Comparison of ENCODE assay signal across 7 mouse cellular contexts in genomic region chr11:6267320-6268254, GRCm38 (mm10). TPM values are rescaled to one million over a fixed set of nuclear protein-coding genes. Genes with fewer than 3 reads are reported as not detected.
DNase-seq lines count a peak whose midpoint lies in the region; ATAC-seq lines count a peak whose summit lies in the region.

Gene Ddx56 (minus strand): TSS chr11:6267772.

- DNase-seq in adrenal gland, postnatal 25 days: peak; percentile 89
- peak; percentile 99 for DNase-seq in heart, adult 11 months
- peak; percentile 91 for DNase-seq in kidney, adult 18-20 months
- peak; percentile 90 for DNase-seq in limb, embryonic 11.5 days (ENCODE audit: low spot score)
- peak; percentile 98 for DNase-seq in midbrain, embryonic 14.5 days
- DNase-seq in spleen, adult 18-20 months: peak; percentile 79 to 81

- H3K9ac ChIP-seq in embryonic facial prominence, embryonic 12.5 days: peak within 1 kb of the TSS; percentile 85
- peak within 1 kb of the TSS; percentile 81 for H3K9ac ChIP-seq in limb, embryonic 11.5 days (ENCODE audit: low read length)
- peak within 1 kb of the TSS; percentile 75 for H3K9ac ChIP-seq in midbrain, embryonic 14.5 days (replicated peaks; ENCODE audit: low read length)

- 2% methylated on average over 50 of the region's 50 CpGs for WGBS in embryonic facial prominence, embryonic 12.5 days
- 2% methylated on average over 50 of the region's 50 CpGs for WGBS in limb, embryonic 11.5 days
- 2% methylated on average over 50 of the region's 50 CpGs for WGBS in midbrain, embryonic 14.5 days

- H3K4me2 ChIP-seq in embryonic facial prominence, embryonic 12.5 days (replicated peaks): peak within 1 kb of the TSS; percentile 64
- peak within 1 kb of the TSS; percentile 94 for H3K4me2 ChIP-seq in limb, embryonic 11.5 days (ENCODE audit: low read depth, severe bottlenecking)
- H3K4me2 ChIP-seq in midbrain, embryonic 14.5 days (ENCODE audit: low read length): peak within 1 kb of the TSS; percentile 95

- peak within 1 kb of the TSS; percentile 94 for H3K27ac ChIP-seq in embryonic facial prominence, embryonic 12.5 days
- H3K27ac ChIP-seq in limb, embryonic 11.5 days (replicated peaks; ENCODE audit: low read depth, low read length): peak within 1 kb of the TSS; percentile 79
- peak within 1 kb of the TSS; percentile 95 for H3K27ac ChIP-seq in midbrain, embryonic 14.5 days (replicated peaks; ENCODE audit: low read depth, low read length)

- peaks cover 12% of the 10 kb centered on the region for H3K4me1 ChIP-seq in embryonic facial prominence, embryonic 12.5 days
- H3K4me1 ChIP-seq in limb, embryonic 11.5 days (ENCODE audit: control insufficient read depth, insufficient read depth, low read length): peaks cover 5% of the 10 kb centered on the region
- H3K4me1 ChIP-seq in midbrain, embryonic 14.5 days (ENCODE audit: control insufficient read depth, insufficient read depth, low read length): peaks cover 16% of the 10 kb centered on the region

- ATAC-seq in embryonic facial prominence, embryonic 12.5 days (ENCODE audit: insufficient number of reproducible peaks, insufficient read depth, low FRiP score, low TSS enrichment): peak; percentile 91
- ATAC-seq in limb, embryonic 11.5 days (ENCODE audit: insufficient number of reproducible peaks, low FRiP score, low TSS enrichment, low read depth): peak; percentile 90
- ATAC-seq in midbrain, embryonic 14.5 days (ENCODE audit: low FRiP score, low TSS enrichment): peak; percentile 95

- no peaks in the 10 kb centered on the region for H3K9me3 ChIP-seq in embryonic facial prominence, embryonic 12.5 days
- H3K9me3 ChIP-seq in limb, embryonic 11.5 days (ENCODE audit: control insufficient read depth, low read length): no peaks in the 10 kb centered on the region
- no peaks in the 10 kb centered on the region for H3K9me3 ChIP-seq in midbrain, embryonic 14.5 days (ENCODE audit: control insufficient read depth, low read length)

- peaks cover 57% of the 10 kb centered on the region for H3K36me3 ChIP-seq in embryonic facial prominence, embryonic 12.5 days
- peaks cover 23% of the 10 kb centered on the region for H3K36me3 ChIP-seq in limb, embryonic 11.5 days (ENCODE audit: control insufficient read depth, insufficient read depth, low read length)
- peaks cover 70% of the 10 kb centered on the region for H3K36me3 ChIP-seq in midbrain, embryonic 14.5 days (ENCODE audit: control insufficient read depth, insufficient read depth, low read length)

- peak within 1 kb of the TSS; percentile 97 for H3K4me3 ChIP-seq in embryonic facial prominence, embryonic 12.5 days
- peak within 1 kb of the TSS; percentile 76 for H3K4me3 ChIP-seq in limb, embryonic 11.5 days (ENCODE audit: low read depth, low read length)
- peak within 1 kb of the TSS; percentile 96 for H3K4me3 ChIP-seq in midbrain, embryonic 14.5 days (replicated peaks; ENCODE audit: low read depth, low read length)

- no peaks in the 10 kb centered on the region for H3K27me3 ChIP-seq in embryonic facial prominence, embryonic 12.5 days
- no peaks in the 10 kb centered on the region for H3K27me3 ChIP-seq in limb, embryonic 11.5 days (ENCODE audit: control insufficient read depth, insufficient read depth, low read length)
- no peaks in the 10 kb centered on the region for H3K27me3 ChIP-seq in midbrain, embryonic 14.5 days (ENCODE audit: control insufficient read depth, insufficient read depth, low read length)

RNA-seq across cellular contexts. Expression of gene Ddx56, which starts in this region (rescaled TPM):
- total RNA-seq in adrenal gland, postnatal 25 days (2021): 52.5 and 57.3 TPM in 2 replicates
- polyA plus RNA-seq in embryonic facial prominence, embryonic 12.5 days (2016; fragmentation: Nextera tagmentation; extraction: Ambion mirVana): 105 and 106 TPM in 2 replicates
- 114 and 117 TPM in 2 replicates for polyA plus RNA-seq in limb, embryonic 11.5 days (2014; fragmentation: Nextera tagmentation; extraction: Ambion mirVana)
- 64.0 and 80.2 TPM in 2 replicates for polyA plus RNA-seq in midbrain, embryonic 14.5 days (2014; fragmentation: Nextera tagmentation; extraction: Ambion mirVana)

Comparison
In these comparisons a context has a peak if more than half of its experiments do, and no peak if none do; other contexts are left out.
1. Peak in every context shown above with its lines: DNase-seq, ATAC-seq, H3K4me3 ChIP-seq and H3K27ac ChIP-seq.